Mouse (Mus musculus): ENCODE results near the gene Rnf145. TPM values are rescaled to one million over a fixed set of nuclear protein-coding genes. Genes with fewer than 3 reads are reported as not detected.

Rnf145 gene
- polyA plus RNA-seq, 2 experiments: 84.5 to 92.1 TPM

GRCm38 (mm10) chr11:44510371-44510770 lies 8.4 kb upstream of the Rnf145 start:
- Histone ChIP-seq H3K4me2 (replicated peaks; ENCODE audit: low read depth, low read length, severe bottlenecking) (no peak overlapping the region), H3K4me1 (ENCODE audit: control insufficient read depth, insufficient read depth, low read length) (no peaks in the 10 kb centered on the region), H3K9ac (ENCODE audit: low read depth, low read length, severe bottlenecking) (no peak overlapping the region), H3K4me3 (replicated peaks; ENCODE audit: low read length) (no peak overlapping the region), H3K9me3 (ENCODE audit: control insufficient read depth, low read length) (no peaks in the 10 kb centered on the region), H3K27me3 (ENCODE audit: control insufficient read depth, insufficient read depth, low read length) (no peaks in the 10 kb centered on the region), H3K27ac (replicated peaks; ENCODE audit: low read depth, low read length) (no peak overlapping the region), H3K36me3 (ENCODE audit: control insufficient read depth, insufficient read depth, low read length) (no peaks in the 10 kb centered on the region)
- no peak for DNase-seq (ENCODE audit: low spot score)
- TF ChIP-seq POLR2A (IDR thresholded peaks at IDR 0.05; ENCODE audit: borderline replicate concordance, extremely low read depth, insufficient read depth, insufficient read length): no peak
- no peak for ATAC-seq (ENCODE audit: low FRiP score, low read depth)
- 83% methylated on average over 7 of the region's 7 CpGs for WGBS

GRCm38 (mm10) chr11:44512044-44513025 lies 6.4 kb upstream of the Rnf145 start:
- 81% methylated on average over 14 of the region's 14 CpGs for WGBS
- Histone ChIP-seq H3K4me1 (ENCODE audit: control insufficient read depth, insufficient read depth, low read length) (no peaks in the 10 kb centered on the region), H3K9ac (ENCODE audit: low read depth, low read length, severe bottlenecking) (no peak overlapping the region), H3K4me2 (replicated peaks; ENCODE audit: low read depth, low read length, severe bottlenecking) (no peak overlapping the region), H3K36me3 (ENCODE audit: control insufficient read depth, insufficient read depth, low read length) (no peaks in the 10 kb centered on the region), H3K9me3 (ENCODE audit: control insufficient read depth, low read length) (no peaks in the 10 kb centered on the region), H3K27ac (replicated peaks; ENCODE audit: low read depth, low read length) (no peak overlapping the region), H3K4me3 (replicated peaks; ENCODE audit: low read length) (no peak overlapping the region), H3K27me3 (ENCODE audit: control insufficient read depth, insufficient read depth, low read length) (no peaks in the 10 kb centered on the region)
- ATAC-seq (ENCODE audit: low FRiP score, low read depth): no peak
- DNase-seq (ENCODE audit: low spot score): no peak
- no peak for TF ChIP-seq POLR2A (IDR thresholded peaks at IDR 0.05; ENCODE audit: borderline replicate concordance, extremely low read depth, insufficient read depth, insufficient read length)

GRCm38 (mm10) chr11:44513026-44513422 lies 5.7 kb upstream of the Rnf145 start:
- ATAC-seq (ENCODE audit: low FRiP score, low read depth) (no peak), DNase-seq (ENCODE audit: low spot score) (no peak)
- 0 out of 2 replicates have a peak, but pooled peaks cover 1% of the 10 kb centered on the region for H3K4me1 ChIP-seq (ENCODE audit: control insufficient read depth, insufficient read depth, low read length)
- H3K4me3 ChIP-seq (replicated peaks; ENCODE audit: low read length): no peak overlapping the region
- H3K4me2 ChIP-seq (replicated peaks; ENCODE audit: low read depth, low read length, severe bottlenecking): no peak overlapping the region
- no peak for TF ChIP-seq POLR2A (IDR thresholded peaks at IDR 0.05; ENCODE audit: borderline replicate concordance, extremely low read depth, insufficient read depth, insufficient read length)
- no peak overlapping the region for H3K9ac ChIP-seq (ENCODE audit: low read depth, low read length, severe bottlenecking)
- H3K36me3 ChIP-seq (ENCODE audit: control insufficient read depth, insufficient read depth, low read length): no peaks in the 10 kb centered on the region
- no peaks in the 10 kb centered on the region for H3K27me3 ChIP-seq (ENCODE audit: control insufficient read depth, insufficient read depth, low read length)
- H3K9me3 ChIP-seq (ENCODE audit: control insufficient read depth, low read length): no peaks in the 10 kb centered on the region
- H3K27ac ChIP-seq (replicated peaks; ENCODE audit: low read depth, low read length): no peak overlapping the region
- WGBS: 59% methylated on average over 2 of the region's 2 CpGs

- H3K36me3 ChIP-seq (ENCODE audit: control insufficient read depth, insufficient read depth, low read length): no peaks in the 10 kb centered on the region
- H3K4me1 ChIP-seq (ENCODE audit: control insufficient read depth, insufficient read depth, low read length): 0 out of 2 replicates have a peak, but pooled peaks cover 4% of the 10 kb centered on the region
- H3K4me3 ChIP-seq (replicated peaks; ENCODE audit: low read length): no peak overlapping the region
- DNase-seq (ENCODE audit: low spot score): no peak
- TF ChIP-seq POLR2A (IDR thresholded peaks at IDR 0.05; ENCODE audit: borderline replicate concordance, extremely low read depth, insufficient read depth, insufficient read length): no peak
- no peak for ATAC-seq (ENCODE audit: low FRiP score, low read depth)
- no peak overlapping the region for H3K27ac ChIP-seq (replicated peaks; ENCODE audit: low read depth, low read length)
- H3K4me2 ChIP-seq (replicated peaks; ENCODE audit: low read depth, low read length, severe bottlenecking): no peak overlapping the region
- no peaks in the 10 kb centered on the region for H3K9me3 ChIP-seq (ENCODE audit: control insufficient read depth, low read length)
- WGBS: 48% methylated on average over 2 of the region's 2 CpGs
- H3K27me3 ChIP-seq (ENCODE audit: control insufficient read depth, insufficient read depth, low read length): no peaks in the 10 kb centered on the region
- H3K9ac ChIP-seq (ENCODE audit: low read depth, low read length, severe bottlenecking): no peak overlapping the region
These were observed 4.1 kb upstream of the Rnf145 start for GRCm38 (mm10) chr11:44514666-44515065.

GRCm38 (mm10) chr11:44516362-44516761 lies 2.4 kb upstream of the Rnf145 start:
- Histone ChIP-seq H3K27ac (replicated peaks; ENCODE audit: low read depth, low read length) (no peak overlapping the region), H3K36me3 (ENCODE audit: control insufficient read depth, insufficient read depth, low read length) (no peaks in the 10 kb centered on the region), H3K9me3 (ENCODE audit: control insufficient read depth, low read length) (no peaks in the 10 kb centered on the region), H3K9ac (ENCODE audit: low read depth, low read length, severe bottlenecking) (no peak overlapping the region), H3K27me3 (ENCODE audit: control insufficient read depth, insufficient read depth, low read length) (no peaks in the 10 kb centered on the region), H3K4me2 (replicated peaks; ENCODE audit: low read depth, low read length, severe bottlenecking) (no peak overlapping the region), H3K4me3 (replicated peaks; ENCODE audit: low read length) (no peak overlapping the region), H3K4me1 (ENCODE audit: control insufficient read depth, insufficient read depth, low read length) (0 out of 2 replicates have a peak, but pooled peaks cover 8% of the 10 kb centered on the region)
- ATAC-seq (ENCODE audit: low FRiP score, low read depth) (no peak), DNase-seq (ENCODE audit: low spot score) (no peak)
- TF ChIP-seq POLR2A (IDR thresholded peaks at IDR 0.05; ENCODE audit: borderline replicate concordance, extremely low read depth, insufficient read depth, insufficient read length): no peak
- WGBS: 35% methylated on average over 1 of the region's 1 CpGs

All from limb, embryonic 14.5 days (tissue).